Mouse (Mus musculus) thymus, adult 2 months (tissue): ENCODE results near the gene Obscn.
A peak's percentile ranks its signal among the peaks of the same experiment; 100 is the strongest.

ENCODE experiments used
- CTCF ChIP-seq: fragments of 200-500 bp; IDR thresholded peaks from 2 replicates; pipeline ENCODE4 v1.5.1; 2012; ENCODE audit warnings: mild to moderate bottlenecking, control low read depth, low read length, moderate library complexity, borderline replicate concordance; ENCODE audit not compliant: control insufficient read depth, poor library complexity, insufficient read depth; ENCODE audit errors: extremely low read depth
- POLR2A ChIP-seq: fragments of 200-500 bp; IDR thresholded peaks from 2 replicates; pipeline ENCODE4 v1.6.1; 2012; ENCODE audit warnings: mild to moderate bottlenecking, low read length, control low read depth, moderate library complexity; ENCODE audit not compliant: control insufficient read depth, poor library complexity, insufficient read depth; ENCODE audit errors: extremely low read depth

GRCm38 (mm10) chr11:59163255-59164236, 27.3 kb upstream of the Obscn start, which contains the start of gene Iba57:
- no peak; the same call in none of the 2 replicates for TF ChIP-seq CTCF
- peak; percentile 83 for TF ChIP-seq POLR2A
